9 mouse cellular contexts compared by ENCODE assay signal in genomic region chr3:88425330-88425689, GRCm38 (mm10). TPM values are rescaled to one million over a fixed set of nuclear protein-coding genes. Genes with fewer than 3 reads are reported as not detected.
A peak's percentile ranks its signal among the peaks of the same experiment; 100 is the strongest.
DNase-seq lines count a peak whose midpoint lies in the region; ATAC-seq and TF ChIP-seq lines count a peak whose summit lies in the region.
"Had no signal": no experiment of that assay in that cellular context is flagged by ENCODE, and none has a peak within 500 bp of the region (broad histone marks: within the 10 kb centered on the region; RNA-seq: fewer than 3 reads in every experiment).

No protein-coding gene starts in this region.

- peak overlapping the region; percentile 87 for H3K4me2 ChIP-seq in lung, embryonic 15.5 days
- peak overlapping the region; percentile 75 for H3K4me2 ChIP-seq in forebrain, postnatal 0 days (ENCODE audit: low read depth)
- peak overlapping the region; percentile 91 for H3K4me2 ChIP-seq in liver, embryonic 11.5 days
- H3K4me2 ChIP-seq in stomach, embryonic 15.5 days: peak overlapping the region; percentile 41

- H3K4me1 ChIP-seq in lung, embryonic 15.5 days: peaks cover 19% of the 10 kb centered on the region
- H3K4me1 ChIP-seq in forebrain, postnatal 0 days (ENCODE audit: insufficient read depth): peaks cover 15% of the 10 kb centered on the region
- peaks cover 24% of the 10 kb centered on the region for H3K4me1 ChIP-seq in liver, embryonic 11.5 days (replicated peaks; ENCODE audit: control insufficient read depth, insufficient read depth, low read length)
- H3K4me1 ChIP-seq in stomach, embryonic 15.5 days: peaks cover 28% of the 10 kb centered on the region

- H3K4me3 ChIP-seq in lung, embryonic 15.5 days: peak overlapping the region; percentile 87
- peak overlapping the region; percentile 67; the same call in 1 of the 2 replicates for H3K4me3 ChIP-seq in forebrain, postnatal 0 days (ENCODE audit: low read depth, low read length)
- H3K4me3 ChIP-seq in liver, embryonic 11.5 days (ENCODE audit: low read depth, low read length): peak overlapping the region; percentile 82; the same call in 1 of the 2 replicates
- peak overlapping the region; percentile 70 for H3K4me3 ChIP-seq in stomach, embryonic 15.5 days (replicated peaks)

- H3K27me3 ChIP-seq in lung, embryonic 15.5 days: no peaks in the 10 kb centered on the region
- H3K27me3 ChIP-seq in forebrain, postnatal 0 days (ENCODE audit: insufficient read depth, low read length): no peaks in the 10 kb centered on the region
- H3K27me3 ChIP-seq in liver, embryonic 11.5 days (replicated peaks; ENCODE audit: control insufficient read depth, insufficient read depth, low read length): no peaks in the 10 kb centered on the region
- no peaks in the 10 kb centered on the region for H3K27me3 ChIP-seq in stomach, embryonic 15.5 days (replicated peaks)

- 9% methylated on average over 2 of the region's 2 CpGs for WGBS in lung, embryonic 15.5 days
- WGBS in forebrain, postnatal 0 days: 3% methylated on average over 2 of the region's 2 CpGs
- 14% methylated on average over 2 of the region's 2 CpGs for WGBS in liver, embryonic 11.5 days
- WGBS in stomach, embryonic 15.5 days: 13% methylated on average over 2 of the region's 2 CpGs

- H3K9ac ChIP-seq in lung, embryonic 15.5 days: 0 out of 2 replicates have a peak overlapping the region, but pooled peaks have one; percentile 24
- H3K9ac ChIP-seq in forebrain, postnatal 0 days: no peak overlapping the region
- H3K9ac ChIP-seq in liver, embryonic 11.5 days (ENCODE audit: low read depth, low read length): peak overlapping the region; percentile 52; the same call in 1 of the 2 replicates
- no peak overlapping the region for H3K9ac ChIP-seq in stomach, embryonic 15.5 days

- no peak overlapping the region for H3K27ac ChIP-seq in lung, embryonic 15.5 days
- no peak overlapping the region for H3K27ac ChIP-seq in forebrain, postnatal 0 days (ENCODE audit: low read depth, low read length)
- no peak overlapping the region for H3K27ac ChIP-seq in liver, embryonic 11.5 days (ENCODE audit: low read depth, low read length)
- H3K27ac ChIP-seq in stomach, embryonic 15.5 days: peak overlapping the region; percentile 26; the same call in 1 of the 2 replicates

- ATAC-seq in lung, embryonic 15.5 days (ENCODE audit: borderline replicate concordance, extremely low read depth, low FRiP score, low TSS enrichment): no peak
- ATAC-seq in forebrain, postnatal 0 days: no peak
- no peak for ATAC-seq in liver, embryonic 11.5 days (replicated peaks; ENCODE audit: low FRiP score)
- no peak for ATAC-seq in stomach, embryonic 15.5 days (ENCODE audit: insufficient read depth, low FRiP score, low read depth)

- no peak for DNase-seq in lung, postnatal 10 days
- no peak for DNase-seq in forebrain, postnatal 0 days
- no peak for DNase-seq in liver, embryonic 11.5 days (ENCODE audit: low spot score)
- no peak for DNase-seq in testis, postnatal 14 days (ENCODE audit: low spot score)
- DNase-seq in retina, postnatal 1 day: no peak

- no peak for TF ChIP-seq CTCF in forebrain, postnatal 0 days (IDR thresholded peaks at IDR 0.05; ENCODE audit: low read depth)

- H3K36me3 ChIP-seq in lung, embryonic 15.5 days: peaks cover 7% of the 10 kb centered on the region
- peaks cover 11% of the 10 kb centered on the region for H3K36me3 ChIP-seq in forebrain, postnatal 0 days (ENCODE audit: insufficient read depth)
- peaks cover 9% of the 10 kb centered on the region; the same call in 1 of the 2 replicates for H3K36me3 ChIP-seq in liver, embryonic 11.5 days (ENCODE audit: control insufficient read depth, insufficient read depth, low read length)
- H3K36me3 ChIP-seq in stomach, embryonic 15.5 days: peaks cover 5% of the 10 kb centered on the region; the same call in 1 of the 2 replicates

- no peaks in the 10 kb centered on the region for H3K9me3 ChIP-seq in lung, embryonic 15.5 days
- H3K9me3 ChIP-seq in forebrain, postnatal 0 days (ENCODE audit: low read length): no peaks in the 10 kb centered on the region
- no peaks in the 10 kb centered on the region for H3K9me3 ChIP-seq in liver, embryonic 11.5 days (ENCODE audit: control insufficient read depth, low read length)
- H3K9me3 ChIP-seq in stomach, embryonic 15.5 days: no peaks in the 10 kb centered on the region

RNA-seq across cellular contexts. Expression of gene Slc25a44, which starts 0.4 kb away (rescaled TPM):
- 13.9 and 14.8 TPM in 2 replicates for polyA plus RNA-seq in lung, embryonic 15.5 days (2015; fragmentation: Nextera tagmentation; extraction: Ambion mirVana)
- total RNA-seq in forebrain, postnatal 0 days (2014; rRNA removed): 51.4 and 63.3 TPM in 2 replicates
- 35.6 and 36.9 TPM in 2 replicates for polyA plus RNA-seq in forebrain, postnatal 0 days (2015; fragmentation: Nextera tagmentation; extraction: Ambion mirVana)
- polyA plus RNA-seq in liver, embryonic 11.5 days (2014; fragmentation: Nextera tagmentation; extraction: Ambion mirVana): 20.6 and 20.7 TPM in 2 replicates
- polyA plus RNA-seq in stomach, embryonic 15.5 days (2015; fragmentation: Nextera tagmentation; extraction: Ambion mirVana): 15.7 and 16.0 TPM in 2 replicates

RNA-seq across cellular contexts. Expression of gene Pmf1, which starts 15.2 kb away (rescaled TPM):
- 158 and 164 TPM in 2 replicates for polyA plus RNA-seq in lung, embryonic 15.5 days (2015; fragmentation: Nextera tagmentation; extraction: Ambion mirVana)
- total RNA-seq in forebrain, postnatal 0 days (2014; rRNA removed): 22.5 and 23.8 TPM in 2 replicates
- polyA plus RNA-seq in forebrain, postnatal 0 days (2015; fragmentation: Nextera tagmentation; extraction: Ambion mirVana): 27.4 and 30.5 TPM in 2 replicates
- 153 and 165 TPM in 2 replicates for polyA plus RNA-seq in liver, embryonic 11.5 days (2014; fragmentation: Nextera tagmentation; extraction: Ambion mirVana)
- polyA plus RNA-seq in stomach, embryonic 15.5 days (2015; fragmentation: Nextera tagmentation; extraction: Ambion mirVana): 115 and 118 TPM in 2 replicates

RNA-seq across cellular contexts. Expression of gene Sema4a, which starts 35.7 kb away (rescaled TPM):
- 4.5 and 5.3 TPM in 2 replicates for polyA plus RNA-seq in lung, embryonic 15.5 days (2015; fragmentation: Nextera tagmentation; extraction: Ambion mirVana)
- 31.5 and 33.0 TPM in 2 replicates for total RNA-seq in forebrain, postnatal 0 days (2014; rRNA removed)
- polyA plus RNA-seq in forebrain, postnatal 0 days (2015; fragmentation: Nextera tagmentation; extraction: Ambion mirVana): 19.1 and 25.8 TPM in 2 replicates
- 14.3 and 19.0 TPM in 2 replicates for polyA plus RNA-seq in liver, embryonic 11.5 days (2014; fragmentation: Nextera tagmentation; extraction: Ambion mirVana)
- polyA plus RNA-seq in stomach, embryonic 15.5 days (2015; fragmentation: Nextera tagmentation; extraction: Ambion mirVana): 22.3 and 25.1 TPM in 2 replicates

RNA-seq across cellular contexts. Expression of gene Bglap, which starts 41.0 kb away (rescaled TPM):
- polyA plus RNA-seq in lung, embryonic 15.5 days (2015; fragmentation: Nextera tagmentation; extraction: Ambion mirVana): 0.53 TPM in 1 of 2 replicates, not detected in the other
- 0.76 TPM in 1 of 2 replicates, not detected in the other for total RNA-seq in forebrain, postnatal 0 days (2014; rRNA removed)
- not detected in 2 replicates for polyA plus RNA-seq in forebrain, postnatal 0 days (2015; fragmentation: Nextera tagmentation; extraction: Ambion mirVana)
- polyA plus RNA-seq in liver, embryonic 11.5 days (2014; fragmentation: Nextera tagmentation; extraction: Ambion mirVana): not detected in 2 replicates
- polyA plus RNA-seq in stomach, embryonic 15.5 days (2015; fragmentation: Nextera tagmentation; extraction: Ambion mirVana): 0.58 TPM in 1 of 2 replicates, not detected in the other
- total RNA-seq: layer of hippocampus, postnatal 36 days had no signal
- polyA plus RNA-seq: embryonic facial prominence, embryonic 11.5 days had no signal

RNA-seq across cellular contexts. Expression of gene Bglap2, which starts 46.8 kb away (rescaled TPM):
- polyA plus RNA-seq in lung, embryonic 15.5 days (2015; fragmentation: Nextera tagmentation; extraction: Ambion mirVana): not detected in 2 replicates
- total RNA-seq in forebrain, postnatal 0 days (2014; rRNA removed): 9.2 TPM in 1 of 2 replicates, not detected in the other
- not detected in 2 replicates for polyA plus RNA-seq in forebrain, postnatal 0 days (2015; fragmentation: Nextera tagmentation; extraction: Ambion mirVana)
- polyA plus RNA-seq in liver, embryonic 11.5 days (2014; fragmentation: Nextera tagmentation; extraction: Ambion mirVana): not detected in 2 replicates
- 0.35 and 1.6 TPM in 2 replicates for polyA plus RNA-seq in stomach, embryonic 15.5 days (2015; fragmentation: Nextera tagmentation; extraction: Ambion mirVana)
- total RNA-seq: layer of hippocampus, postnatal 36 days had no signal
- polyA plus RNA-seq: embryonic facial prominence, embryonic 11.5 days had no signal

Comparison
In these comparisons a context has a peak if more than half of its experiments do, and no peak if none do; other contexts are left out.
1. H3K4me2 ChIP-seq: peak in every context shown above with its lines; median percentile 91 in liver, embryonic 11.5 days; 87 in lung, embryonic 15.5 days; 75 in forebrain, postnatal 0 days; 41 in stomach, embryonic 15.5 days.
2. H3K9ac ChIP-seq: peak in lung, embryonic 15.5 days (single experiment) and liver, embryonic 11.5 days (single experiment); none in forebrain, postnatal 0 days (single experiment) and stomach, embryonic 15.5 days (single experiment).
3. Peak in every context shown above with its lines, with median percentiles within 50 percentile points of each other: H3K4me3 ChIP-seq.